Mouse (Mus musculus): Measurements from ENCODE around the gene Praf2. TPM values are rescaled to one million over a fixed set of nuclear protein-coding genes. Genes with fewer than 3 reads are reported as not detected.
A peak's percentile ranks its signal among the peaks of the same experiment; 100 is the strongest.
"Not testable (repeated sequence)": the region's sequence is repeated elsewhere in the genome, so short reads cannot be mapped to it uniquely, and the experiment has no call there.

Praf2 gene
- total RNA-seq (2021), result 1 to 10 TPM; 5.0 to 5.6 TPM
- long read RNA-seq, experiment 1, transcript Praf2-201 (3 exons, 1,339 nt), result major isoform, 5 of 5 reads
- long read RNA-seq, experiment 1, partial matches to known transcripts, result 0 of 5 reads
- long read RNA-seq, experiment 1, other reads (novel, unspliced or antisense), result 0 of 5 reads
- long read RNA-seq, experiment 2, transcript Praf2-201 (3 exons, 1,339 nt), result major isoform, 10 of 10 reads
- long read RNA-seq, experiment 2, partial matches to known transcripts, result 0 of 10 reads
- long read RNA-seq, experiment 2, other reads (novel, unspliced or antisense), result 0 of 10 reads

GRCm38 (mm10) chrX:7728215-7728921, at the start of gene Praf2:
Praf2 (plus strand) TSS chrX:7728439.
- peak; percentile 81 for DNase-seq (ENCODE audit: low spot score)

GRCm38 (mm10) chrX:7678986-7679385, 49.3 kb upstream of the Praf2 start:
- no peak for DNase-seq (ENCODE audit: low spot score)

GRCm38 (mm10) chrX:7679405-7680056, 48.7 kb upstream of the Praf2 start:
- DNase-seq (ENCODE audit: low spot score), result peak; percentile 88

- DNase-seq (ENCODE audit: low spot score), result no peak
These were observed 48.2 kb upstream of the Praf2 start for GRCm38 (mm10) chrX:7680057-7680412.

- peak; percentile 46 for DNase-seq (ENCODE audit: low spot score)
These were observed 47.4 kb upstream of the Praf2 start, which contains the start of gene Magix for GRCm38 (mm10) chrX:7680864-7681263. Magix (minus strand) TSS chrX:7681251.

GRCm38 (mm10) chrX:7688321-7688720, 39.9 kb upstream of the Praf2 start:
- no peak for DNase-seq (ENCODE audit: low spot score)

- no peak for DNase-seq (ENCODE audit: low spot score)
These were observed 37.8 kb upstream of the Praf2 start for GRCm38 (mm10) chrX:7690486-7690885.

GRCm38 (mm10) chrX:7692862-7693261, 35.4 kb upstream of the Praf2 start:
- peak; percentile 39 for DNase-seq (ENCODE audit: low spot score)

- DNase-seq (ENCODE audit: low spot score), result no peak
These were observed 31.7 kb upstream of the Praf2 start for GRCm38 (mm10) chrX:7696520-7696919.

GRCm38 (mm10) chrX:7696954-7697381, 31.3 kb upstream of the Praf2 start, which contains the start of gene Gpkow:
Gpkow (plus strand) TSS chrX:7697131.
- DNase-seq (ENCODE audit: low spot score), result peak; percentile 86

- not testable (repeated sequence) for DNase-seq (ENCODE audit: low spot score)
These were observed 14.5 kb upstream of the Praf2 start for GRCm38 (mm10) chrX:7713764-7714134.

- peak; percentile 94 for DNase-seq (ENCODE audit: low spot score)
These were observed 13.9 kb upstream of the Praf2 start, which contains the start of gene Wdr45 for GRCm38 (mm10) chrX:7714135-7714899. Wdr45 (plus strand) TSS chrX:7714333.

GRCm38 (mm10) chrX:7716058-7716457, 12.2 kb upstream of the Praf2 start:
- DNase-seq (ENCODE audit: low spot score), result not testable (repeated sequence)

- DNase-seq (ENCODE audit: low spot score), result peak; percentile 74
These were observed 6.5 kb upstream of the Praf2 start, which contains the start of gene Gm45208 for GRCm38 (mm10) chrX:7721514-7722281. Gm45208 (plus strand) TSS chrX:7722245.

- DNase-seq (ENCODE audit: low spot score), result no peak
These were observed 6.0 kb upstream of the Praf2 start for GRCm38 (mm10) chrX:7722282-7722611.

GRCm38 (mm10) chrX:7722691-7723090, 5.5 kb upstream of the Praf2 start:
- no peak for DNase-seq (ENCODE audit: low spot score)

- DNase-seq (ENCODE audit: low spot score), result no peak
These were observed 4.1 kb upstream of the Praf2 start for GRCm38 (mm10) chrX:7724135-7724534.

GRCm38 (mm10) chrX:7725841-7726240, 2.4 kb upstream of the Praf2 start:
- DNase-seq (ENCODE audit: low spot score), result no peak

GRCm38 (mm10) chrX:7727176-7727575, 1.1 kb upstream of the Praf2 start:
- no peak for DNase-seq (ENCODE audit: low spot score)

GRCm38 (mm10) chrX:7728922-7729265, 655 bp downstream of the Praf2 start:
- no peak for DNase-seq (ENCODE audit: low spot score)
